ENCODE assay signal across 9 mouse cellular contexts in the genomic region with DNA sequence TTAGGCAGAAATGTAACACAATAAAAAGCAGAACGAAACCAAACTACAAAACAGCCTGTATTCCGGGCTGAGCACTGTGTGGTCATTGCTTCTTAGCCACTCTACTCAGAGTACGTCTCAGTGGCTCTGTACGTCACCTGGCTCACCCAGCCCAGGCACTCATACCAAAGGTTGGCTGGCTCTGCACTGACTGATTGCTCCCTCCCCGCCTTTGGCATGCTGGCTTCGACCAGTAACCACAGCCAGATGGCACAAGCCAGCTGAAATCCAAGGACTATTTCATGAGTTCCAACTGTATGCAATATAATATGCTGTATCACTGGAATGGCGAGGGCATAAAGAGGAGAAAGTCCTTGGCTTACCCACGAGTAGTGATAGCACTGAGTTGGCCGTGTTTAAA.
A peak's percentile ranks its signal among the peaks of the same experiment; 100 is the strongest.
DNase-seq lines count a peak whose midpoint lies in the region; ATAC-seq and TF ChIP-seq lines count a peak whose summit lies in the region.
"Had no signal": no experiment of that assay in that cellular context is flagged by ENCODE, and none has a peak within 500 bp of the region (broad histone marks: within the 10 kb centered on the region; RNA-seq: fewer than 3 reads in every experiment).

No protein-coding gene starts in this region.

- no peak overlapping the region for H3K4me2 ChIP-seq in kidney, embryonic 15.5 days

- TF ChIP-seq POLR2A in lung, adult 2 months (IDR thresholded peaks at IDR 0.05; ENCODE audit: borderline replicate concordance, extremely low read depth, low read depth, low read length): no peak

- peak; percentile 55 for DNase-seq in kidney, adult 11 months
- peak; percentile 36 for DNase-seq in adrenal gland, postnatal 25 days
- peak; percentile 87 for DNase-seq in fibroblast of lung, adult 2 months (ENCODE audit: low read depth)
- DNase-seq in lung, adult 2 months: peak; percentile 31
- DNase-seq in spleen, postnatal 4 days (ENCODE audit: low spot score in 2 of 2): no peak
- DNase-seq in spleen, postnatal 14 days (ENCODE audit: low spot score in 2 of 2): no peak
- DNase-seq in layer of hippocampus, postnatal 25 days (ENCODE audit: extremely low spot score in 1 of 2, low spot score in 1 of 2): no peak

- no peak overlapping the region for H3K9ac ChIP-seq in kidney, embryonic 15.5 days

- H3K36me3 ChIP-seq in kidney, embryonic 15.5 days: no peaks in the 10 kb centered on the region

- 79% methylated on average over 9 of the region's 9 CpGs for WGBS in kidney, embryonic 15.5 days
- WGBS in lung, adult 2 months: 70% methylated on average over 9 of the region's 9 CpGs

- 0 out of 2 replicates have a peak, but pooled peaks have one; percentile 2 for TF ChIP-seq CTCF in lung, adult 2 months (IDR thresholded peaks at IDR 0.05; ENCODE audit: insufficient read depth, low read length)

- H3K27ac ChIP-seq in kidney, embryonic 15.5 days: no peak overlapping the region

- no peaks in the 10 kb centered on the region for H3K9me3 ChIP-seq in kidney, embryonic 15.5 days (replicated peaks)

- H3K27me3 ChIP-seq in kidney, embryonic 15.5 days: no peaks in the 10 kb centered on the region

- H3K4me3 ChIP-seq in kidney, embryonic 15.5 days (replicated peaks): no peak overlapping the region
- H3K4me3 ChIP-seq in lung, adult 2 months (replicated peaks; ENCODE audit: extremely low read depth, low read depth, low read length): no peak overlapping the region
- H3K4me3 ChIP-seq: myocyte had no signal

- H3K4me1 ChIP-seq in kidney, embryonic 15.5 days: no peaks in the 10 kb centered on the region
- H3K4me1 ChIP-seq in lung, adult 2 months (ENCODE audit: control insufficient read depth, insufficient read depth, low read length): peaks cover 3% of the 10 kb centered on the region; the same call in 1 of the 2 replicates

- ATAC-seq in kidney, embryonic 15.5 days (replicated peaks; ENCODE audit: low FRiP score): no peak

Comparison
In these comparisons a context has a peak if more than half of its experiments do, and no peak if none do; other contexts are left out.
1. DNase-seq: peak in kidney, adult 11 months (single experiment), adrenal gland, postnatal 25 days (single experiment), fibroblast of lung, adult 2 months (single experiment) and lung, adult 2 months (single experiment); none in spleen, postnatal 4 days (0 of 2), spleen, postnatal 14 days (0 of 2) and layer of hippocampus, postnatal 25 days (0 of 2).